Mouse (Mus musculus) erythroblast, embryonic 14.5 days (primary cell): Measurements from ENCODE around the gene Hk2. TPM values are rescaled to one million over a fixed set of nuclear protein-coding genes. Genes with fewer than 3 reads are reported as not detected.

Experiments used
- H3K27me3 ChIP-seq: 2 replicates; pipeline ENCODE4 v1.6.1; 2012; ENCODE audit warnings: inconsistent platforms; ENCODE audit not compliant: control insufficient read depth
- H3K36me3 ChIP-seq: 2 replicates; pipeline ENCODE4 v1.6.1; 2012; ENCODE audit warnings: mild to moderate bottlenecking, inconsistent platforms; ENCODE audit not compliant: control insufficient read depth
- H3K4me1 ChIP-seq: 2 replicates; pipeline ENCODE4 v1.6.1; 2012; ENCODE audit warnings: inconsistent platforms; ENCODE audit not compliant: control insufficient read depth
- H3K4me3 ChIP-seq: replicated peaks from 2 replicates; pipeline ENCODE3; 2012; ENCODE audit warnings: moderate library complexity, mild to moderate bottlenecking, inconsistent platforms
- H3K9me3 ChIP-seq: 2 replicates; pipeline ENCODE4 v1.6.1; 2012; ENCODE audit warnings: low read length, inconsistent platforms, mixed read lengths; ENCODE audit not compliant: control insufficient read depth
- GATA1 ChIP-seq: IDR thresholded peaks from 2 replicates; pipeline ENCODE4 v1.6.1; 2012; ENCODE audit warnings: low read length, inconsistent platforms, mixed read lengths
- TAL1 ChIP-seq: IDR thresholded peaks from 3 replicates; pipeline ENCODE4 v1.6.1; 2012; ENCODE audit warnings: low read length, inconsistent platforms, mixed read lengths
- polyA plus RNA-seq: library from polyadenylated mRNA; stranded (reverse); fragments of >175 nt; gene quantifications from 2 replicates; pipeline ENCODE4 v1.2.3, GENCODE M21; 2012

The Hk2 gene
- polyA plus RNA-seq, 1 experiment, result 0.03 TPM

DNA sequence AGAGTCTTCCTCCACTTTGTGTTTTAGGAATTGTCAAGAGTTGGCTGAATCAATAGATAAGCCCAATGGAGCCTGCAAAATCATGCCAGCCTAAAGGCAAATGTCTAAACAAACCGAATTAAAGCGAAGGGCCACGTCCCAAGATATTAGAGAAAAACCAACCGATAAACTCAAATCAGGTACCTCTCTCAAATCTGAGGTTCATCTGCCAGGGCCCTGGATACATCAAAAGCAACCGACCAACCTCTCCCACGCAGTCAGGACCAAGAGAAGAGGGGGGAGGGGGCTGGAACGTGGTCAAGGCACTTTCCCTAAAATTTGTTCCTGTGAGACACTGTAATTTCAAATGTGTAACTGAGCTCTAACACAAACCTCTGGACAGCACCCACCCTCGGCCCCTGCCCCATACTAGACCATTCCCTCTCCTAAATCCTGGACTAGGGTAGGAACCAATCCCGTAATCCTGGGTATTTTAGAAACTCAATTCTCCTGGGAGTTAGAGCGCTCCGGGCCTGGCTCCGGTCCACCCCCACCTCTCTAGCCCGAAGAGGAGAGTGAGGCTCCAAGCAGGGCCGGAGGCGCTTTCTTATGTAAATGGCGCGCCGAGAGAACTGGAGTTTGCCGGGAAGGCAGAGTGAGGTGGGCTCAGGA is 1.7 kb downstream of the Hk2 start:
- H3K4me1 ChIP-seq, result peaks cover 36% of the 10 kb centered on the region
- H3K27me3 ChIP-seq, result peaks cover 36% of the 10 kb centered on the region
- no peaks in the 10 kb centered on the region for H3K36me3 ChIP-seq
- no peaks in the 10 kb centered on the region for H3K9me3 ChIP-seq
- TF ChIP-seq TAL1, result no peak
- TF ChIP-seq GATA1, result no peak
- H3K4me3 ChIP-seq, result peak overlapping the region; percentile 63

GRCm38 (mm10) chr6:82771981-82772409 is 2.3 kb downstream of the Hk2 start:
- TF ChIP-seq GATA1 (no peak), TAL1 (no peak)
- Histone ChIP-seq H3K36me3 (no peaks in the 10 kb centered on the region), H3K9me3 (no peaks in the 10 kb centered on the region), H3K4me3 (peak overlapping the region; percentile 63), H3K27me3 (peaks cover 36% of the 10 kb centered on the region), H3K4me1 (peaks cover 36% of the 10 kb centered on the region)

DNA sequence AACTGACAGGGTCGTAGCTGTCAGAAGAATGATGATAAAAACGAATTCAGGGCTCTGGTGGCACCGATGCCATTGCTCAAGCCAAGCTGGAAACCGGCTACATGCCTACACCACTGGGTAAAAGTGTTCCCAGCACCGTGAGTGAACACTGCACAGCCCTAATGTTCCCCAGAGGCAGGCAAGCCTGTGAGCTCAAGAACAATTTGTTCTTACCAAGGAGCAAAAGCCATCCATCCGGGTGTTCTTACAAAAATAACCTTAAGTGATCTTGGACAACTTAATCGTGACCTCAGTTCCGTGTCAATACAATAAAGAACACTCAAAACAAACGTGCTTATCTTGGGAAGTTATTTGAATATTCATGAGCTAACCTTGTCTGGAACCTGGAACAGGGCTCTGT is 3.2 kb downstream of the Hk2 start:
- TF ChIP-seq GATA1 (no peak), TAL1 (no peak)

DNA sequence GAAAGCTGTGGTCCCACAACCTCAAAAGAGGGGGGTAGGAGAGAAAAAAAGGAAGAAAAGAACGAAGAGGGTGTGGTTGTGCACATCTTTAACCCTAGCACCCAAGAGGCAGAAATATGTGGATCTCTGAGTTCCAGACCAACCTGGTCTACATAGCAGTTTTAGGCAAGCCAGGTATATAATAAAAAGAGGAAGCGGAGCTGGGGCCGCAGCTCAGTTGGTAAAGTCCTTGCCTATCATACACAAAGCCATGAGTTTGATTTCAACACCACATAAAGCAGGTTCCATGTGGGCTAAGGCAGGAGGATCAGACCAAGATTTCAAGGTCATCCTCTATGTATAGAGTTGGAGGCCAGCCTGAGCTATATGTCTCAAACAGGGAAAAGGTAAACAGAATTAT is 4.0 kb downstream of the Hk2 start:
- H3K4me3 ChIP-seq, result no peak overlapping the region

More for the DNA sequence above, 3.2 kb downstream of the Hk2 start:
- H3K4me1 ChIP-seq, result peaks cover 36% of the 10 kb centered on the region
- no peaks in the 10 kb centered on the region for H3K9me3 ChIP-seq
- H3K27me3 ChIP-seq, result peaks cover 36% of the 10 kb centered on the region
- H3K36me3 ChIP-seq, result no peaks in the 10 kb centered on the region
- no peak overlapping the region for H3K4me3 ChIP-seq

GRCm38 (mm10) chr6:82769704-82770103 is 4.5 kb downstream of the Hk2 start:
- Histone ChIP-seq H3K9me3 (no peaks in the 10 kb centered on the region), H3K27me3 (peaks cover 24% of the 10 kb centered on the region), H3K4me1 (peaks cover 38% of the 10 kb centered on the region), H3K4me3 (no peak overlapping the region), H3K36me3 (no peaks in the 10 kb centered on the region)
- TF ChIP-seq GATA1 (no peak), TAL1 (no peak)

More for the DNA sequence above, 4.0 kb downstream of the Hk2 start:
- Histone ChIP-seq H3K27me3 (peaks cover 29% of the 10 kb centered on the region), H3K4me1 (peaks cover 37% of the 10 kb centered on the region), H3K36me3 (no peaks in the 10 kb centered on the region), H3K9me3 (no peaks in the 10 kb centered on the region)
- TF ChIP-seq GATA1 (no peak), TAL1 (no peak)

DNA sequence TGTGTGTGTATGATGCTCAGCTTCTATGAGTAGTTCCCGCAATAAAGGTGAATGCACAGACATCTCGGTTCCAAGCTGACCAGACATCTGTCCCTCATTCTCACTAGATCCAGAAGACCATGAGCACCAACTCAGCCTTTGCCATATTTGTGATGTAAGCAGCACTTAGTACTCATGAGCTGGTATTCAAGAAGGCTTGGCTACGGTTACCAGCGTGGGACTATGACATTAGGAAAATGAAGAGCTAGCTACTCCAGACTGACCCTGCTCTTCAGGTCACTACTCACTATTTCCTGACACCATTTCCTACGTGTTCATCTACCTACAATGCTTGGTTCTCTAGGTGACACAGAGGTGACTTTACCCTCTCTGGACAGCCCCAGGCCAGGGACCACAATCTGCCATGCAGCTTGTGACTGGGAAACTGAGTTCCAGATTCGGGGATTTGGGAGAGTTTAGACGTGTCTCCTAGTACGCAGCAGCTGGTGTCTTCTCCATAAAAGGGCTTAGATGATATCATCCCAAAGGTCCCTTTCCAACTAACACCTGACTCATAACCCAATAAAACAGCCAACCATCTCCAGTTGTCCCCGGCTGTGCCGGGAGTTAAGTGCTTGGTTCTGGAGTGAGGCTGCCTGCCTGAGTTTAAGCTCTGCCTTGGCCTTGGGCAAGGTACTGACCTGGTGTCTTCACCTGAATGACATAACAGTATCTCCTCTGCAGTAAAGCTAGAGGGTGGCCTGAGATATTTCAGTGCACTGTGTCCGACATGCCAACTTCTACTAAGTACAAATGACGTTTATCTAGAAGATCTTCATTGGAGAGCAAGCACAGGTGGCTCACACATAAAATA is 6.3 kb downstream of the Hk2 start:
- no peak overlapping the region for H3K4me3 ChIP-seq
- peaks cover 10% of the 10 kb centered on the region for H3K27me3 ChIP-seq
- TF ChIP-seq TAL1, result no peak
- TF ChIP-seq GATA1, result no peak
- H3K9me3 ChIP-seq, result no peaks in the 10 kb centered on the region
- H3K36me3 ChIP-seq, result no peaks in the 10 kb centered on the region
- H3K4me1 ChIP-seq, result peaks cover 35% of the 10 kb centered on the region

DNA sequence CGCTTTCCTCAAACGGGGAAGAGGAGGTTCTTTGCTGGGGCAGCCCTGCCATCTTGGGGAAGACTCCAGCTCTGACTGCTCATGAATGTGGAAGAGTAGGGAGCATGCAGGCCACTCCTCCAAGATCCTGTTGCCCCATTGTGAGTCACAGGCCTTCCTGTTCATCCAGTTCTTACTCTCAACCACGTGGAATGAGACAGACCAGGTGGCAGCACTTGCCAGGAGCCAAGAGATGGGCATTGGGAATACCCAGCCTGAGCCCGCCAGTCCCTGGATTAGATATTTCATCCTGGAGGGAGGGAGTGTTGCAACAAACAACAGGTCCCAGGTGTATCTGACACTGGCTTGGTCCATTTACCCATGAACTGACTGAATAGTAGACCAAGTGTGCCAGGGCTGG is 7.6 kb downstream of the Hk2 start:
- H3K9me3 ChIP-seq, result no peaks in the 10 kb centered on the region
- H3K36me3 ChIP-seq, result no peaks in the 10 kb centered on the region
- no peak for TF ChIP-seq GATA1
- no peak for TF ChIP-seq TAL1
- H3K27me3 ChIP-seq, result no peaks in the 10 kb centered on the region
- H3K4me3 ChIP-seq, result no peak overlapping the region
- H3K4me1 ChIP-seq, result peaks cover 22% of the 10 kb centered on the region

- Histone ChIP-seq H3K9me3 (no peaks in the 10 kb centered on the region), H3K27me3 (no peaks in the 10 kb centered on the region), H3K4me1 (peaks cover 21% of the 10 kb centered on the region), H3K36me3 (no peaks in the 10 kb centered on the region), H3K4me3 (no peak overlapping the region)
- no peak for TF ChIP-seq TAL1
- no peak for TF ChIP-seq GATA1
Measured at GRCm38 (mm10) chr6:82765261-82765660, 9.0 kb downstream of the Hk2 start.

GRCm38 (mm10) chr6:82763871-82764503 is 10.3 kb downstream of the Hk2 start:
- Histone ChIP-seq H3K9me3 (no peaks in the 10 kb centered on the region), H3K4me3 (no peak overlapping the region), H3K27me3 (no peaks in the 10 kb centered on the region), H3K4me1 (peaks cover 21% of the 10 kb centered on the region), H3K36me3 (no peaks in the 10 kb centered on the region)
- no peak for TF ChIP-seq TAL1
- TF ChIP-seq GATA1, result no peak
